Mouse (Mus musculus): Measurements from ENCODE around the gene Zbtb20.

GRCm38 (mm10) chr16:43037320-43037719 lies 161.6 kb downstream of the Zbtb20 start:
- TF ChIP-seq CTCF (IDR thresholded peaks at IDR 0.05) (no peak), POLR2A (IDR thresholded peaks at IDR 0.05; ENCODE audit: insufficient read depth, low read depth, low read length) (no peak)

All from heart, adult 2 months (tissue).